9 mouse cellular contexts compared by ENCODE assay signal in genomic region chr19:55192254-55192945, GRCm38 (mm10). TPM values are rescaled to one million over a fixed set of nuclear protein-coding genes. Genes with fewer than 3 reads are reported as not detected.
DNase-seq lines count a peak whose midpoint lies in the region; ATAC-seq and TF ChIP-seq lines count a peak whose summit lies in the region.
"Had no signal": no experiment of that assay in that cellular context is flagged by ENCODE, and none has a peak within 500 bp of the region (broad histone marks: within the 10 kb centered on the region; RNA-seq: fewer than 3 reads in every experiment).

No protein-coding gene starts in this region.

- peak; percentile 78 for ATAC-seq in intestine, embryonic 15.5 days
- ATAC-seq in liver, embryonic 13.5 days (ENCODE audit: low read depth), result peak; percentile 50; the same call in 1 of the 2 replicates

- no peaks in the 10 kb centered on the region for H3K27me3 ChIP-seq in kidney, adult 2 months (replicated peaks; ENCODE audit: control insufficient read depth, insufficient read depth, low read length)
- no peaks in the 10 kb centered on the region for H3K27me3 ChIP-seq in intestine, embryonic 15.5 days (replicated peaks)
- H3K27me3 ChIP-seq in liver, embryonic 13.5 days, result no peaks in the 10 kb centered on the region
- H3K27me3 ChIP-seq: forebrain, embryonic 12.5 days; limb, embryonic 12.5 days had no signal

- peak; percentile 32 for DNase-seq in kidney, adult 2 months
- no peak for DNase-seq in kidney, postnatal 4 days
- DNase-seq in liver, embryonic 13.5 days, result no peak
- DNase-seq in lung, postnatal 36 days, result peak; percentile 93
- no peak for DNase-seq in ovary, postnatal 36 days (ENCODE audit: low spot score)
- no peak for DNase-seq in cerebellum, postnatal 4 days (ENCODE audit: low spot score in 2 of 2)

- H3K4me2 ChIP-seq in intestine, embryonic 15.5 days (replicated peaks), result no peak overlapping the region
- no peak overlapping the region for H3K4me2 ChIP-seq in liver, embryonic 13.5 days
- H3K4me2 ChIP-seq: forebrain, embryonic 12.5 days; limb, embryonic 12.5 days had no signal

- no peak for TF ChIP-seq CTCF in kidney, adult 2 months (conservative IDR thresholded peaks at IDR 0.05; ENCODE audit: insufficient read depth, insufficient read length, low read depth, low read length)

- no peaks in the 10 kb centered on the region for H3K9me3 ChIP-seq in intestine, embryonic 15.5 days
- H3K9me3 ChIP-seq in liver, embryonic 13.5 days (replicated peaks), result no peaks in the 10 kb centered on the region
- H3K9me3 ChIP-seq: forebrain, embryonic 12.5 days; limb, embryonic 12.5 days had no signal

- H3K4me1 ChIP-seq in kidney, adult 2 months (ENCODE audit: control insufficient read depth, insufficient read depth, low read length), result 0 out of 2 replicates have a peak, but pooled peaks cover 7% of the 10 kb centered on the region
- H3K4me1 ChIP-seq in intestine, embryonic 15.5 days (replicated peaks), result 0 out of 2 replicates have a peak, but pooled peaks cover 6% of the 10 kb centered on the region
- H3K4me1 ChIP-seq in liver, embryonic 13.5 days (replicated peaks), result peaks cover 14% of the 10 kb centered on the region
- H3K4me1 ChIP-seq: forebrain, embryonic 12.5 days had no signal

- no peak for TF ChIP-seq POLR2A in kidney, adult 2 months (IDR thresholded peaks at IDR 0.05; ENCODE audit: low read depth, low read length)

- H3K27ac ChIP-seq in kidney, adult 2 months (ENCODE audit: insufficient read depth, low read depth, low read length), result no peak overlapping the region
- no peak overlapping the region for H3K27ac ChIP-seq in intestine, embryonic 15.5 days
- 0 out of 2 replicates have a peak overlapping the region, but pooled peaks have one; percentile 41 for H3K27ac ChIP-seq in liver, embryonic 13.5 days
- H3K27ac ChIP-seq: forebrain, embryonic 12.5 days; limb, embryonic 12.5 days had no signal

- H3K4me3 ChIP-seq in kidney, adult 2 months (ENCODE audit: insufficient read depth, low read depth, low read length), result no peak overlapping the region
- H3K4me3 ChIP-seq in intestine, embryonic 15.5 days (replicated peaks), result no peak overlapping the region
- H3K4me3 ChIP-seq in liver, embryonic 13.5 days (replicated peaks), result no peak overlapping the region
- H3K4me3 ChIP-seq: forebrain, embryonic 12.5 days; limb, embryonic 12.5 days had no signal

- no peak overlapping the region for H3K9ac ChIP-seq in intestine, embryonic 15.5 days
- H3K9ac ChIP-seq in liver, embryonic 13.5 days, result no peak overlapping the region
- H3K9ac ChIP-seq: forebrain, embryonic 12.5 days; limb, embryonic 12.5 days had no signal

- no peaks in the 10 kb centered on the region for H3K36me3 ChIP-seq in kidney, adult 2 months (ENCODE audit: control insufficient read depth, insufficient read depth, low read length)
- H3K36me3 ChIP-seq in intestine, embryonic 15.5 days, result no peaks in the 10 kb centered on the region
- no peaks in the 10 kb centered on the region for H3K36me3 ChIP-seq in liver, embryonic 13.5 days
- H3K36me3 ChIP-seq: forebrain, embryonic 12.5 days; limb, embryonic 12.5 days had no signal

- WGBS in kidney, adult 2 months, result 87% methylated on average over 21 of the region's 21 CpGs
- WGBS in intestine, embryonic 15.5 days, result 75% methylated on average over 21 of the region's 21 CpGs
- WGBS in liver, embryonic 13.5 days (ENCODE audit: insufficient replicate concordance), result 65% methylated on average over 21 of the region's 21 CpGs

RNA-seq across cellular contexts. Expression of gene Tectb, which starts 11.9 kb away (rescaled TPM):
- polyA plus RNA-seq in kidney, adult 2 months (2012; rRNA removed), result 0.04 and 0.09 TPM in 2 replicates
- polyA plus RNA-seq in intestine, embryonic 15.5 days (2015; fragmentation: Nextera tagmentation; extraction: Ambion mirVana), result 0.08 and 0.11 TPM in 2 replicates
- not detected in 2 replicates for polyA plus RNA-seq in liver, embryonic 13.5 days (2015; fragmentation: Nextera tagmentation; extraction: Ambion mirVana)
- polyA plus RNA-seq: limb, embryonic 12.5 days had no signal

RNA-seq across cellular contexts. Expression of gene Gucy2g, which starts 48.6 kb away (rescaled TPM):
- 0.88 and 1.1 TPM in 2 replicates for polyA plus RNA-seq in kidney, adult 2 months (2012; rRNA removed)
- not detected in 2 replicates for polyA plus RNA-seq in intestine, embryonic 15.5 days (2015; fragmentation: Nextera tagmentation; extraction: Ambion mirVana)
- not detected in 2 replicates for polyA plus RNA-seq in liver, embryonic 13.5 days (2015; fragmentation: Nextera tagmentation; extraction: Ambion mirVana)
- polyA plus RNA-seq: forebrain, embryonic 12.5 days; limb, embryonic 12.5 days had no signal

RNA-seq across cellular contexts. Expression of gene Acsl5, which starts 59.3 kb away (rescaled TPM):
- polyA plus RNA-seq in kidney, adult 2 months (2012; rRNA removed), result 26.8 and 29.3 TPM in 2 replicates
- polyA plus RNA-seq in intestine, embryonic 15.5 days (2015; fragmentation: Nextera tagmentation; extraction: Ambion mirVana), result 315 and 329 TPM in 2 replicates
- 116 and 134 TPM in 2 replicates for polyA plus RNA-seq in liver, embryonic 13.5 days (2015; fragmentation: Nextera tagmentation; extraction: Ambion mirVana)

Comparison
In these comparisons a context has a peak if more than half of its experiments do, and no peak if none do; other contexts are left out.
1. DNase-seq: peak in kidney, adult 2 months (single experiment) and lung, postnatal 36 days (single experiment); none in kidney, postnatal 4 days (0 of 2), liver, embryonic 13.5 days (single experiment), ovary, postnatal 36 days (single experiment) and cerebellum, postnatal 4 days (0 of 2).